Mouse (Mus musculus): ENCODE data around the gene Mgarp.
"Not testable (repeated sequence)": the region's sequence is repeated elsewhere in the genome, so short reads cannot be mapped to it uniquely, and the experiment has no call there.

Mgarp gene

DNA sequence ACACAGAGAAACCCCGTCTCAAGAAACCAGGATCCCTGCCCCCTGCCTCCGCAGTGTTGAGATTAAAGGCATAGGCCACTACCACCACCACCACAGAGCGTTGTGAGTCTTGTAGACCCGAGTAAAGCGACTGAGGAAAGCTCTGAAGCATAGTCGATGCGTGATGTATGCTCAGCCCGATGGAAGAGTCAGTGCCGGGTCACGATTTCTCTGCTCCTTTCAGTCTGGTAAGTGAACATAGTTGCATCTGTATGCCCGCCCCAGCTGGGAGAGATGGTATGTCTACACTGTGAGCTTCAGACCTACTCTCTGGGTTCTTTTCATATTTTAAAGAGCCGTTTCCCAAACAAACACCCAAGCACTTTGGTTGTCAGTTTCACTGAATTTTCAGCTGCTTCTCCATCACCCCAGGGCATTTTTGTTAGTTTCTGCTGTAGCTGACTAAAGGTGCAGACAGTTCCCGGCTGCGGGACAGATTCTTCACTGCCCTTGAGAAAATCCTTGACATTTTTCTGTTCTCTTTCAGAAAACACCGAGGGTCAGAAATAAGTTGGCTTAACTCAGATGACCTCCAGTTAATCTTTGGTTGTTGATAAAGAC lies 1.3 kb upstream of the Mgarp start:
- no peak for DNase-seq (ENCODE audit: low spot score in 2 of 2)

DNA sequence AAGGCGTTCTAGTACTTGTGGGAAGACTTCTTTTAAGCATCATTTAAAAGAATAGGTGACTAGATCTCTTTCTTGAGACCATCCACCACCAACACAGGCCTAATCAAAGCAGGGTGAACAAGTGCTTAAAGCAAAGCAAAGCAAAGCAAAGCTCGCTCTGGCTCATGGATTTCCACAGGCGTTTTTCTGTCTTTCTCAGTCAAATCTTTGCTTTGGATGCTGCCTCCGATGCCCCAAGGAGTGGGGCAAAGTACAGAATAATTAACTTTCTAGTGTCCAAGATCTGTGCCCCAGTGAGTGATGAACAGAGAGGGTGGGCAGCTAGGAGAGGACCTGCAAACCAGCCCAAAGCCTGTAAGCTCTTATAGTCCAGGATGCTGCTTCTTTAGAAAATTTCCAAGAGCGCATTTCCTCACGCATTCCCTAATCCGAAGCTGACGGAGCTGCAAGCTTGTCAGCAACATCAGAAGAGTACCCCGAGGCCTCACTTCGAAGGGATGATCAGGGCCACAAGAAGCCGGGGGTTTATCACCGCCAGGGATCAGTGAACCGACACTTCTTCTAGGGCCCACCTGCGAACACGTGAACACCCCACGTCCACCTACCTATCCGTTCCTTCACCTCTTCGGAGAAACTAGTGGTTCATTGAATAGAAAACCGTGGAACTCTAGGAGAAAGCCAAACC lies 935 bp downstream of the Mgarp start:
- no peak for DNase-seq (ENCODE audit: low spot score in 2 of 2)

DNA sequence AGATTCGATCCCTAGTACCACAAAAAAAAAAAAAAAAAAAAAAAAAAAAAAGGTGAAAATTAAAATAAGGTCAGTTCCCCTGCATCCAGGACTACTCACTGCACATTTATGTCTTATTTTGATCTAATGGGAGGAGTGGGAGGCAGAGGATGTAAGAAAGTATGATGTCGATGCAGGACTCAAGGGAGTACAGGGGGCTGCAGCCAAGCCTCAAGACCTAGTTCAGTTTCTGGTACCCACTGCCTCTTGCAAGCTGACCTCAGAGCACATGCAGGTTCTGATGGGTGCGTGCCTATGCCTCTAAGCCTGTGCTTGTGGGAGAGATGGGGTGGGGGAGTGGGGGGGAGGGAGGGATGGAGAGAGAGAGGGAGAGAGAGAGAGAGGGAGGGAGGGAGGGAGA lies 1.7 kb downstream of the Mgarp start:
- no peak for DNase-seq (ENCODE audit: low spot score in 2 of 2)

DNA sequence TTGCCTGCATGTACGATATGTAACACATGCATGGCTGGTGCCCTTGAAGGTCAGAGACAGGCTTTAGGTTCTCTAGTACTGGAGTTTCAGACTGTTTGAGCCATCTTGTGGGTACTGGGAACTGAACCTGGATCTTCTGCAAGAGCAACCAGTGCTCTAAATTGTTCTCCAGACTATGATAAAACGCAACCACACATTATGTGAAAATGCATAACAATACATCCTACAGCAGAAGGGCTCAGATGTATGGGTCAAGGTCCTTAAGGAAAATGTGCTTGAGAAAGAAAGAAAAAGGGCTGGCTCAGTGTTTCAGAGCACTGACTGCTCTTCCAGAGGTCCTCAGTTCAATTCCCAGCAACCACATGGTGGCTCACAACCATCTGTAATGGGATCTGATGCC lies 2.9 kb downstream of the Mgarp start:
- DNase-seq (ENCODE audit: low spot score in 2 of 2), result no peak

GRCm38 (mm10) chr3:51393018-51393417 lies 3.5 kb downstream of the Mgarp start:
- DNase-seq (ENCODE audit: low spot score in 2 of 2), result not testable (repeated sequence)

- DNase-seq (ENCODE audit: low spot score in 2 of 2), result no peak
Measured at GRCm38 (mm10) chr3:51391591-51391990, 4.9 kb downstream of the Mgarp start.

- no peak for DNase-seq (ENCODE audit: low spot score in 2 of 2)
Measured at GRCm38 (mm10) chr3:51391095-51391494, 5.4 kb downstream of the Mgarp start.

DNA sequence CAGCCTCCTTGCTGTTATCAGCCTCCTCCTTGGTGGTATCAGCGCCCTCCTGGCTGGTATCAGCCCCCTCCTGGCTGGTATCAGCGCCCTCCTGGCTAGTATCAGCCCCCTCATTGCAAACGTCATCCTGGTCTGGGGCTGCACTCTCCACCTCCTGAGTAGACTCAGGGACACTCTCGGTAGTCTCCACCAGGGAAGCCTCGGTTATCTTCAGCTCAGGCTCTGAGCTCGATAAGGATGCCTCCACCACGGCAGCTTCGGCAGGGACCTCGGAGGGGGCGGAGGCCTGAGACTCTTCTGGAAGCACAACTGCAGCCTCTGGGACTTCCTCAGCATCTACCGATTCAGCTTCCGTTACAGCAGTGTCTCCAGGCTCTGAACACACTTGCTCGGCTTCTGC lies 7.6 kb downstream of the Mgarp start:
- DNase-seq (ENCODE audit: low spot score in 2 of 2), result no peak

GRCm38 (mm10) chr3:51387868-51388381 lies 8.6 kb downstream of the Mgarp start:
- no peak for DNase-seq (ENCODE audit: low spot score in 2 of 2)

GRCm38 (mm10) chr3:51387134-51387451 lies 9.4 kb downstream of the Mgarp start:
- DNase-seq (ENCODE audit: low spot score in 2 of 2), result no peak

- DNase-seq (ENCODE audit: low spot score in 2 of 2), result no peak
Measured at GRCm38 (mm10) chr3:51386441-51387133, 10.0 kb downstream of the Mgarp start.

GRCm38 (mm10) chr3:51383409-51383808 lies 13.1 kb downstream of the Mgarp start:
- DNase-seq (ENCODE audit: low spot score in 2 of 2), result no peak

DNA sequence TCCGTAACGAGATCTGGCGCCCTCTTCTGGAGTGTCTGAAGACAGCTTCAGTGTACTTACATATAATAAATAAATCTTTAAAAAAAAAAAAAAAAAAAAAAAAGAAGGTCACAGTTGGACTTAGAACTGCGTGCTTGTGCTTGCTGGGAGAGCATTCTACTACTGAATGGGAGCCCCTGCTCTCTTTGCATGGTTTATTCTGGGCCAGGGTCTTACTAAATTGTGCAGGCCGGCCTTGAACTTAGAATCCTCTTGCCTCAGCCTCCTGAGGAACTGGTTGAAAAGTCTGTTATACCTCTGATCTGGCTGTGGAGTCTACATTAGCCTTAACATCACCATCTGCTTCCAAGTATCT lies 15.9 kb downstream of the Mgarp start:
- DNase-seq (ENCODE audit: low spot score in 2 of 2), result no peak

DNA sequence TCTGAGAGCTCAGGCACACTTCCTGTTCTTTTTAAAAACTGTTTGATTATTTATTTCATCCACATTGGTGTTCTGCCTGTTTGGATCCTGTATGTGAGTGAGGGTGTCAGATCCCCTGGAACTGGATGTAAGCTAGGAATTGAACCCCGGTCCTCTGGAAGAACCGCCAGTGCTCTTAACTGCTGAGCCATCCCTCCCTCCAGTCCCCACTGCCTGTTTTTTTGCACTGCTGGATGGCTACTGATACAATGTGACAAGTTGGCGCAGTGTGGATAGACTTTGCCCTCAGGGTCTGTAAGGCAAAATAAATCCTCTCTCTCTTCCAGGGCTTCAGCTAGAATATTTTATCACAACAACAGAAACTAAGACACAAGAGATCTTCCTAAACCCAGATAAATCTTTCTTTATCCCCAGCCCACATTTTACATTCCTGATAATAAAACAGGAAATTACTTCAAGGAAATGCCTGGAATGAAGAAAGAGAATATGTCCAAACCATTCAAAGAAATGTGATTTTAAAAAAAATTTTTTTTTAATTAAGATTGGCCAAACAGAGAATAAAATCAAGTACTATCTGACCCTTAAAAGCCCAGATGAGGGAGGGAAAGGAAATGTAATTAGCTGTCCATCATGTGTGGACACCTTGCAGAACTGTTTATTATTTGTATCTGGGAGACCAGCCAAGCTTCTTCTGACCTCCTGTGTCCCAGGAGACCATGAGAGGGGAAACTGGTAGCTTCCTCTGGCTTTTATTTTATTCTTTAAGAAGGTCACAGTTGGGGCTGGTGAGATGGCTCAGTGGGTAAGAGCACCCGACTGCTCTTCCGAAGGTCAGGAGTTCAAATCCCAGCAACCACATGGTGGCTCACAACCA lies 16.5 kb downstream of the Mgarp start:
- no peak for DNase-seq (ENCODE audit: low spot score in 2 of 2)

DNA sequence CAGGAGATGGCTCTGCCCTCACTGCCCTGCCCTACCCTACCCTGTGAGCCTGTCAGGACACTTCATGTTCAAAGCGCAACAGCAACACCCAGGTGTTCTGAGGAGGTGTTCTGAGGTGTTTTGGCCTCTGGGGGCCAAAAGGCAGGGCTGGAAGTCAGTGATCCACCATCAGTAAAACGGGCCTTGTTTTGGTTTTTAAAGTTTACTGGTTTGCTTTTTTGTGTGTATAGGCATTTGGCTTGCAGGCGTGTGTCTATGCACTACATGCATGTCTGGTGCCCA lies 17.9 kb downstream of the Mgarp start:
- DNase-seq (ENCODE audit: low spot score in 2 of 2), result no peak

- no peak for DNase-seq (ENCODE audit: low spot score in 2 of 2)
Measured at GRCm38 (mm10) chr3:51377878-51378664, 18.5 kb downstream of the Mgarp start.

DNA sequence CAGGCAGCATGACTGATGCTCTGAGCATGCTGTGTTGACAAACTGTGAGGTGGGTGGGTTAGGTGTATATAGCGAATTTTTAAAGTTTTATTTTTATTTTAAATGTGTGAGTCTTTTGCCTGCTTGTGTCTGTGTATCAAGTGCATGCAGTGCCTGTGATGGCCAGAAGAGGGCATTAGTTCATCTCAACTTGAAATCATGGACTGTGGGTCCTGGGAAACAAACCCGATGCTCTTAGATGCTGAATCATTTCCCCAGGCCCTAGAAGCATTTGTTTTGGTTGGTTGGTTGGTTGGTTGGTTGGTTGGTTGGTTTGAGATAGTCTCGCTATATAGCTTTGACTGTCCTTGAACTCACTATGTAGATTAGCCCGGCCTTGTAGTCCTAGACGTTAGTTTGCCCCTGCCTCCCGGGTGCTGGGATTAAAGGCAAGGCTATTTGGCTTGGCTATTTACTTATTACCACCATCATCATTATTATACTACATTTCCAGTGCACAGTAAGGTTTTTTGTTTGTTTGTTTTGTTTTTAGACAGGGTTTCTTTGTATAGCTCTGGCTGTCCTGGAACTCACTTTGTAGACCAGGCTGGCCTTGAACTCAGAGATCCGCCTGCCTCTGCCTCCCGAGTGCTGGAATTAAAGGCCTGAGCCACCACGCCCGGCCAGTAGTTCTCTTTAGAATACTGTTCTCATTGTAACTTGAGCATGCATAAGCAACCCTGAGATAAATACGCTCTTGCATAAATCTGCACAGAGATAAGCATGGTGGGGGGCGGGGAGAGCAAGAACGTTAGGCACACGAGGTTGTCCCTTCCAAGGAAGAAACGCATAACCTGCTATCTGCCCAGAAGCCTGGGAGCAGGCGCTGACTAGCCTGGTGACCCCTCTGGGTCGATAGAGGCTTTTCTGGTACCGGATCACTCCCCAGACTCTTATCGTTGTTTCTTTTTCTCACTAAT lies 21.0 kb downstream of the Mgarp start:
- peak; percentile 58 to 77 for DNase-seq (ENCODE audit: low spot score in 2 of 2)

- DNase-seq (ENCODE audit: low spot score in 2 of 2), result no peak
Measured at GRCm38 (mm10) chr3:51373544-51373943, 23.0 kb downstream of the Mgarp start.

DNA sequence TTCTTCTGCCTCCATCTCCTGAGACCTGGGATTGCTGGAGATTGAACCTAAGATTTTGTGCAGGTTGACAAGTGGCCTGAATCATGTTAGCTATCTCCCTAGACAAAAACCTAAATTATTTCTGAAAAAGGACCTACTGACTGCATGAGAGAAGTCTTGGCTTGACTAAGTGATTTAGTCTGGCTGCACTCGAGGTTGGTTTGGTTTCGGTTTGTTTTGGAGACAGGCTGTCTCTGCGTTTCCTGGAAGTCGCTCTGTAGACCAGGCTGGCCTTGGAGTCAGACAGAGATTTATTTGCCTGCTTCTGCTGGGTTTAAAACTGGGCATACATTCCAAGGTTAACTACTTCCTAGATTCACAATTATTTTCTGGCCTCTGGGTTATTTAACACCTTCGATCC lies 23.7 kb downstream of the Mgarp start:
- no peak for DNase-seq (ENCODE audit: low spot score in 2 of 2)

DNA sequence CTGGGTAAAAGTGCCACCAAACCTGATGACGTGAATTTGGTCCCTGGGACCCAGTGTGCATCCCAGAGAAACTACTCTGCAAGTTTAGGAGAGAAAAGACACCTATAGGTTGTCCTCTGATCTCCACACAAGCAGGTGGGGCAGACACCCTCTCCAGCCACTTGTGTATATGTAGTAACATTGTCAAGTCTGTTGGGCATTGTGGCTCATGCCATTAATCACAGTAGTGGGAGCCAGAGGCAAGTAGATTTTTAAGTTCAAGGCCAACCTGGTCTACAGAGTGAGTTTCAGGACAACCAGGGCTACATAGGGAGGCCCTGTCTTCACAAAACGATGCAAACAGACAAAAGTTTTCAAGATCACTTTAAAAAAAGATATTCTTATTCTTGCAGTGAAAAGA lies 24.7 kb downstream of the Mgarp start:
- DNase-seq (ENCODE audit: low spot score in 2 of 2), result no peak

- no peak for DNase-seq (ENCODE audit: low spot score in 2 of 2)
Measured at GRCm38 (mm10) chr3:51368011-51368410, 28.5 kb downstream of the Mgarp start.
